8 mouse cellular contexts compared by ENCODE assay signal in genomic region chr15:86184071-86184470, GRCm38 (mm10). TPM values are rescaled to one million over a fixed set of nuclear protein-coding genes. Genes with fewer than 3 reads are reported as not detected.
A peak's percentile ranks its signal among the peaks of the same experiment; 100 is the strongest.
DNase-seq lines count a peak whose midpoint lies in the region; ATAC-seq and TF ChIP-seq lines count a peak whose summit lies in the region.

No protein-coding gene starts in this region.

- 50% methylated on average over 5 of the region's 5 CpGs for WGBS in lung, embryonic 16.5 days
- WGBS in forebrain, embryonic 13.5 days = 84% methylated on average over 5 of the region's 5 CpGs
- 73% methylated on average over 5 of the region's 5 CpGs for WGBS in intestine, postnatal 0 days
- 75% methylated on average over 5 of the region's 5 CpGs for WGBS in neural tube, embryonic 14.5 days

- peak overlapping the region; percentile 95 for H3K9ac ChIP-seq in lung, embryonic 16.5 days (ENCODE audit: low read length)
- H3K9ac ChIP-seq in forebrain, embryonic 13.5 days = peak overlapping the region; percentile 96
- H3K9ac ChIP-seq in intestine, postnatal 0 days (ENCODE audit: low read depth, low read length) = no peak overlapping the region
- H3K9ac ChIP-seq in neural tube, embryonic 14.5 days (replicated peaks; ENCODE audit: low read depth, low read length) = peak overlapping the region; percentile 98; the same call in 1 of the 2 replicates

- no peaks in the 10 kb centered on the region for H3K36me3 ChIP-seq in lung, embryonic 16.5 days (ENCODE audit: control insufficient read depth, insufficient read depth, low read length)
- H3K36me3 ChIP-seq in forebrain, embryonic 13.5 days (ENCODE audit: poor library complexity, severe bottlenecking) = no peaks in the 10 kb centered on the region
- no peaks in the 10 kb centered on the region for H3K36me3 ChIP-seq in intestine, postnatal 0 days (ENCODE audit: control insufficient read depth, insufficient read depth)
- H3K36me3 ChIP-seq in neural tube, embryonic 14.5 days (ENCODE audit: control insufficient read depth, insufficient read depth, low read length) = no peaks in the 10 kb centered on the region

- H3K9me3 ChIP-seq in lung, embryonic 16.5 days (ENCODE audit: control insufficient read depth, low read length) = no peaks in the 10 kb centered on the region
- no peaks in the 10 kb centered on the region for H3K9me3 ChIP-seq in forebrain, embryonic 13.5 days (replicated peaks)
- H3K9me3 ChIP-seq in intestine, postnatal 0 days (ENCODE audit: control insufficient read depth) = no peaks in the 10 kb centered on the region
- no peaks in the 10 kb centered on the region for H3K9me3 ChIP-seq in neural tube, embryonic 14.5 days (ENCODE audit: control insufficient read depth, low read length)

- H3K4me1 ChIP-seq in lung, embryonic 16.5 days (replicated peaks; ENCODE audit: control insufficient read depth, insufficient read depth, low read length) = peaks cover 49% of the 10 kb centered on the region
- H3K4me1 ChIP-seq in forebrain, embryonic 13.5 days = peaks cover 50% of the 10 kb centered on the region
- H3K4me1 ChIP-seq in intestine, postnatal 0 days (replicated peaks; ENCODE audit: control insufficient read depth, insufficient read depth, low read length) = 0 out of 2 replicates have a peak, but pooled peaks cover 6% of the 10 kb centered on the region
- peaks cover 35% of the 10 kb centered on the region for H3K4me1 ChIP-seq in neural tube, embryonic 14.5 days (ENCODE audit: control insufficient read depth, insufficient read depth, low read length)

- TF ChIP-seq CTCF in intestine, postnatal 0 days (IDR thresholded peaks at IDR 0.05; ENCODE audit: low read depth) = no peak

- H3K4me3 ChIP-seq in lung, embryonic 16.5 days (ENCODE audit: low read length) = peak overlapping the region; percentile 84
- peak overlapping the region; percentile 88 for H3K4me3 ChIP-seq in forebrain, embryonic 13.5 days
- H3K4me3 ChIP-seq in intestine, postnatal 0 days (ENCODE audit: low read depth, low read length) = no peak overlapping the region
- H3K4me3 ChIP-seq in neural tube, embryonic 14.5 days (ENCODE audit: low read depth, low read length) = peak overlapping the region; percentile 92

- H3K27ac ChIP-seq in lung, embryonic 16.5 days (ENCODE audit: low read length) = peak overlapping the region; percentile 92
- no peak overlapping the region for H3K27ac ChIP-seq in forebrain, embryonic 13.5 days
- no peak overlapping the region for H3K27ac ChIP-seq in intestine, postnatal 0 days (ENCODE audit: low read depth, low read length)
- H3K27ac ChIP-seq in neural tube, embryonic 14.5 days (ENCODE audit: low read depth, low read length) = peak overlapping the region; percentile 2; the same call in 1 of the 2 replicates

- no peak for ATAC-seq in lung, embryonic 16.5 days (ENCODE audit: low read depth)
- no peak for ATAC-seq in forebrain, embryonic 13.5 days
- no peak for ATAC-seq in intestine, postnatal 0 days
- ATAC-seq in neural tube, embryonic 14.5 days (ENCODE audit: low read depth) = no peak
- no peak for ATAC-seq in megakaryocyte progenitor cell, adult 5-6 weeks (replicated peaks; ENCODE audit: poor library complexity)

- peak overlapping the region; percentile 90 for H3K4me2 ChIP-seq in lung, embryonic 16.5 days (ENCODE audit: low read depth, low read length)
- H3K4me2 ChIP-seq in forebrain, embryonic 13.5 days = peak overlapping the region; percentile 79
- peak overlapping the region; percentile 96 for H3K4me2 ChIP-seq in intestine, postnatal 0 days (replicated peaks; ENCODE audit: low read depth)
- H3K4me2 ChIP-seq in neural tube, embryonic 14.5 days (ENCODE audit: low read depth, low read length) = peak overlapping the region; percentile 84

- H3K27me3 ChIP-seq in lung, embryonic 16.5 days (ENCODE audit: control insufficient read depth, insufficient read depth, low read depth, low read length) = no peaks in the 10 kb centered on the region
- no peaks in the 10 kb centered on the region for H3K27me3 ChIP-seq in forebrain, embryonic 13.5 days
- no peaks in the 10 kb centered on the region for H3K27me3 ChIP-seq in intestine, postnatal 0 days (replicated peaks; ENCODE audit: control insufficient read depth, insufficient read depth, low read length)
- H3K27me3 ChIP-seq in neural tube, embryonic 14.5 days (ENCODE audit: control insufficient read depth, insufficient read depth, low read length) = no peaks in the 10 kb centered on the region; the same call in 1 of the 2 replicates

- no peak for DNase-seq in lung, postnatal 4 days
- DNase-seq in thymus, postnatal 36 days = no peak
- no peak for DNase-seq in urinary bladder, postnatal 4 days (ENCODE audit: low spot score in 2 of 2)

RNA-seq across cellular contexts. Expression of gene Cerk, which starts 1.9 kb away (rescaled TPM):
- 25.2 and 26.4 TPM in 2 replicates for polyA plus RNA-seq in lung, embryonic 16.5 days (2015; fragmentation: Nextera tagmentation; extraction: Ambion mirVana)
- 19.0 and 20.0 TPM in 2 replicates for polyA plus RNA-seq in forebrain, embryonic 13.5 days (2015; fragmentation: Nextera tagmentation; extraction: Ambion mirVana)
- polyA plus RNA-seq in intestine, postnatal 0 days (2015; fragmentation: Nextera tagmentation; extraction: Ambion mirVana) = 4.1 and 4.2 TPM in 2 replicates
- 27.0 and 36.8 TPM in 2 replicates for polyA plus RNA-seq in neural tube, embryonic 14.5 days (2014; fragmentation: Nextera tagmentation; extraction: Ambion mirVana)
- total RNA-seq in megakaryocyte progenitor cell, adult 5-6 weeks (2015) = 25.0 and 26.5 TPM in 2 replicates
- total RNA-seq in megakaryocyte progenitor cell, adult 5-6 weeks (2017) = 37.6 and 45.7 TPM in 2 replicates

RNA-seq across cellular contexts. Expression of gene Tbc1d22a, which starts 30.2 kb away (rescaled TPM):
- polyA plus RNA-seq in lung, embryonic 16.5 days (2015; fragmentation: Nextera tagmentation; extraction: Ambion mirVana) = 13.6 and 14.3 TPM in 2 replicates
- 10.1 and 10.7 TPM in 2 replicates for polyA plus RNA-seq in forebrain, embryonic 13.5 days (2015; fragmentation: Nextera tagmentation; extraction: Ambion mirVana)
- 15.3 and 16.7 TPM in 2 replicates for polyA plus RNA-seq in intestine, postnatal 0 days (2015; fragmentation: Nextera tagmentation; extraction: Ambion mirVana)
- 8.9 and 10.1 TPM in 2 replicates for polyA plus RNA-seq in neural tube, embryonic 14.5 days (2014; fragmentation: Nextera tagmentation; extraction: Ambion mirVana)
- total RNA-seq in megakaryocyte progenitor cell, adult 5-6 weeks (2015) = 12.2 and 12.6 TPM in 2 replicates
- total RNA-seq in megakaryocyte progenitor cell, adult 5-6 weeks (2017) = 17.3 and 19.8 TPM in 2 replicates

Comparison
In these comparisons a context has a peak if more than half of its experiments do, and no peak if none do; other contexts are left out.
1. H3K27ac ChIP-seq: peak in lung, embryonic 16.5 days (single experiment) and neural tube, embryonic 14.5 days (single experiment); none in forebrain, embryonic 13.5 days (single experiment) and intestine, postnatal 0 days (single experiment).
2. Peak in every context shown above with its lines, with median percentiles within 50 percentile points of each other: H3K4me2 ChIP-seq.